Mouse (Mus musculus): ENCODE data around the gene Cherp. TPM values are rescaled to one million over a fixed set of nuclear protein-coding genes. Genes with fewer than 3 reads are reported as not detected.

The Cherp gene
- polyA plus RNA-seq, 1 experiment from 2014 or later, result 45.6 TPM

DNA sequence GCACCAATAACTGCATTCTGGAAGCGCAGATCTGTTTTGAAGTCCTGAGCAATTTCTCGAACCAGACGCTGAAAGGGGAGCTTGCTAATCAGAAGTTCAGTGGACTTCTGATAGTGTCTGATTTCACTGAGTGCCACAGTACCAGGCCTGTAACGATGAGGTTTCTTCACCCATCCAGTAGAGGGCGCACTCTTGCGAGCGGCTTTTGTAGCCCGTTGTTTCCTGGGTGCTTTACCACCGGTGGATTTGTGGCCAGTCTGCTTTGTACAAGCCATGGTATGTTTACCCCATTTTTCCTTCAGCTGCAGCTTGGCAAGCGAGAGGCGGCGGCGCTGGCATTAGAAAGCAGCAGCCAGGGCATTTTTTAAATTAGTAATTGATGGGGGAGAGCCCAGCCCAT, 45.4 kb downstream of the Cherp start:
- H3K9me3 ChIP-seq (replicated peaks; ENCODE audit: control insufficient read depth, low read length), result no peaks in the 10 kb centered on the region
- no peaks in the 10 kb centered on the region for H3K27me3 ChIP-seq (ENCODE audit: control insufficient read depth, insufficient read depth, low read length)
- H3K27ac ChIP-seq (ENCODE audit: low read length), result no peak overlapping the region
- ATAC-seq (replicated peaks; ENCODE audit: extremely low read depth, insufficient read depth, low FRiP score), result no peak
- H3K4me3 ChIP-seq (ENCODE audit: low read length), result no peak overlapping the region
- no peak overlapping the region for H3K4me2 ChIP-seq (ENCODE audit: low read depth, low read length)
- peaks cover under 1% of the 10 kb centered on the region for H3K4me1 ChIP-seq (ENCODE audit: control insufficient read depth, insufficient read depth, low read length)
- WGBS, result 46% methylated on average over 13 of the region's 13 CpGs
- H3K9ac ChIP-seq (ENCODE audit: low read length), result no peak overlapping the region
- no peaks in the 10 kb centered on the region for H3K36me3 ChIP-seq (ENCODE audit: control insufficient read depth, insufficient read depth)

GRCm38 (mm10) chr8:72422926-72423325, 52.1 kb downstream of the Cherp start:
- Histone ChIP-seq H3K27ac (ENCODE audit: low read length) (no peak overlapping the region), H3K9me3 (replicated peaks; ENCODE audit: control insufficient read depth, low read length) (no peaks in the 10 kb centered on the region), H3K36me3 (ENCODE audit: control insufficient read depth, insufficient read depth) (no peaks in the 10 kb centered on the region), H3K4me3 (ENCODE audit: low read length) (no peak overlapping the region), H3K27me3 (ENCODE audit: control insufficient read depth, insufficient read depth, low read length) (no peaks in the 10 kb centered on the region), H3K4me2 (ENCODE audit: low read depth, low read length) (no peak overlapping the region), H3K4me1 (ENCODE audit: control insufficient read depth, insufficient read depth, low read length) (peaks cover 27% of the 10 kb centered on the region), H3K9ac (ENCODE audit: low read length) (no peak overlapping the region)
- 72% methylated on average over 1 of the region's 1 CpGs for WGBS
- ATAC-seq (replicated peaks; ENCODE audit: extremely low read depth, insufficient read depth, low FRiP score), result no peak

DNA sequence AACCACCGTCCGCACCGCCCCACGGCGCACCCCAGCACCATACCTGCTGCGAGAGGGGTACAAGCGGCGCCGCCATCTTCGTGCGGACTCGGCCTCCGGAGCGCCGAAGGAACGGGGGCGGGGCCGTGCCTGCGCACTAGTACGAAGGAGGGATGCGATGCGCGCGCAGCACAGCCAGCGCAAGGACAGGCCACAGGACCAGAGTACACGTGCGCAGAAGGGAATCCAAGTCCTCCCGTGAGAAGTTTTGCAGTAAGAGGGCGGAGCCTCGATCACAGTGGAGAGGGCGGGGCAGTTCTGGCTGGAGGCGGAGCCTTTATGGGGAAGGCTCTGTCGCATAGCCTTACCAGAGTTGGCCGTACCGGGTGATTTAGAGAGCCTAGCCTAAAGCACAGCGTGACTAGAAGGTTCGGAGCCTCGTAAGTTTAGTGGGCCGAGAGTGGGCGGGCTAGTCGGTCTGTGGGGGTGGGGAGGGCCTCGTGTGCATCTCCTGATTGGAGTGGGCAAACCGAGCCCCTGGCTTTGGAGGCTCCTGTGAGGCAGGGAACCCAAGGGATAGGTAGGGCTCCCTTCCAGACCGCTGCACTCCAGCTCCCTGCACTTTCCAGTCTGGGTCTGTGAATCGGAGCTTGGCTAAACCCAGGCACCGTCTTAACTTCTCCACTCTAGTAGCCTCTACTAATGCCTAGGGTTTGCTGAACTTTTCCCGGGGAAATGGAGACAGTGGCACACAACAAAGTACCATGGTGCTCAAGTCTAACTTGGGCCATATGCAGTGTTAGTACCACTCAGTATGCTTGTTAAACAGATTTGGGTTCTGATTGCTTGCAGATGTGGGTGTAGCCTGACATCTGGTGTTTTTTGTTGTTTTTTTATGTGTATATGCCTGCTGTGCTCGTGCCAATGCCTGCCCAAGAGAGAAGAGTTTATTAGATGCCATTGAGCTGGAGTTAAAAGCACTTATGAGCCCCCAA, 53.4 kb downstream of the Cherp start, which contains the start of gene Eps15l1:
Eps15l1 (minus strand) TSS at position 99 of the 974 bp plus-strand sequence.
- H3K9me3 ChIP-seq (replicated peaks; ENCODE audit: control insufficient read depth, low read length), result no peaks in the 10 kb centered on the region
- H3K4me1 ChIP-seq (ENCODE audit: control insufficient read depth, insufficient read depth, low read length), result peaks cover 40% of the 10 kb centered on the region
- peak; percentile 96 for ATAC-seq (replicated peaks; ENCODE audit: extremely low read depth, insufficient read depth, low FRiP score)
- no peaks in the 10 kb centered on the region for H3K27me3 ChIP-seq (ENCODE audit: control insufficient read depth, insufficient read depth, low read length)
- H3K9ac ChIP-seq (ENCODE audit: low read length), result peak within 1 kb of the TSS; percentile 92
- peak within 1 kb of the TSS; percentile 92 for H3K4me3 ChIP-seq (ENCODE audit: low read length)
- WGBS, result 1% methylated on average over 48 of the region's 48 CpGs
- peak within 1 kb of the TSS; percentile 91 for H3K27ac ChIP-seq (ENCODE audit: low read length)
- H3K4me2 ChIP-seq (ENCODE audit: low read depth, low read length), result peak within 1 kb of the TSS; percentile 74
- H3K36me3 ChIP-seq (ENCODE audit: control insufficient read depth, insufficient read depth), result no peaks in the 10 kb centered on the region

DNA sequence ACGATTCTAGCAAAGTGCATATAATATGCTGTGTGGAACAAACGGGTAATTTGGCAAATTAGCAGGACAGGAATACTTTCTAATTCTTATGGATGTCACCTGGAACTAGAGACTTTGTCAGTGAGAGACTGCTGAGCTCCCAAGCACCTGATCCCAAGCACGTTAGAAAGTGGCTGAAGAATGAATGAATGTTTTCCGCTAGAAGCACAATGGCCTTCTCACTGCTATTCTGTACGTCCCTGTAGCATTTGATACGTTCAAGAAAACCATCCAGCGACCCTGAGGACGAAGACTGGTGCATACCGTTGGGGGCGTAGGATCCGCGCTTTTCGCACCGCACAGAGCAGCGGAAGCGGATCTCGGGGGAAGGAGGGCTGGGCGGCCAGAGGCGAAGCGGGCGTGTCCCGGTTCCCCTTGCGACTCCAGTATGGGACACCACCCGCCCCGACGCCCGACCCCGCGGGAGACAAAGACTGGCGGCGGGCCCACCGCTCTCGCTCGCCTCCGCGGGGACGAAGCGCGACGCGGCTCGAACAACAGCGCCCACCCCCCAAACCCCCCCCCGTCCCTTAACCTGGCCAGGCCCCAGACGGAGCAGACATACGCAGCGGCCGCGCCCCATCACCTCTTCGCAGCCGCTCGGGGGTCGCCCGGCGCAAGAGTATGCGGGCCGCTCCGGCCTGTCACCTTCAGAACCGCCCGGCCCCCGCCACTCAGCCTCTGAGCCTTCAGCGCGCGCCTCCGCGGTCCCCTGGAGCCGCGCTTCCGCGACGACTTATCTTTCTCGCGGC, 54.3 kb downstream of the Cherp start:
- H3K27ac ChIP-seq (ENCODE audit: low read length), result peak overlapping the region; percentile 91
- H3K27me3 ChIP-seq (ENCODE audit: control insufficient read depth, insufficient read depth, low read length), result no peaks in the 10 kb centered on the region
- peak; percentile 33 for ATAC-seq (replicated peaks; ENCODE audit: extremely low read depth, insufficient read depth, low FRiP score)
- H3K36me3 ChIP-seq (ENCODE audit: control insufficient read depth, insufficient read depth), result no peaks in the 10 kb centered on the region
- H3K4me1 ChIP-seq (ENCODE audit: control insufficient read depth, insufficient read depth, low read length), result peaks cover 49% of the 10 kb centered on the region
- 1% methylated on average over 71 of the region's 73 CpGs for WGBS
- H3K9me3 ChIP-seq (replicated peaks; ENCODE audit: control insufficient read depth, low read length), result no peaks in the 10 kb centered on the region
- peak overlapping the region; percentile 92 for H3K4me3 ChIP-seq (ENCODE audit: low read length)
- peak overlapping the region; percentile 74 for H3K4me2 ChIP-seq (ENCODE audit: low read depth, low read length)
- peak overlapping the region; percentile 92 for H3K9ac ChIP-seq (ENCODE audit: low read length)

DNA sequence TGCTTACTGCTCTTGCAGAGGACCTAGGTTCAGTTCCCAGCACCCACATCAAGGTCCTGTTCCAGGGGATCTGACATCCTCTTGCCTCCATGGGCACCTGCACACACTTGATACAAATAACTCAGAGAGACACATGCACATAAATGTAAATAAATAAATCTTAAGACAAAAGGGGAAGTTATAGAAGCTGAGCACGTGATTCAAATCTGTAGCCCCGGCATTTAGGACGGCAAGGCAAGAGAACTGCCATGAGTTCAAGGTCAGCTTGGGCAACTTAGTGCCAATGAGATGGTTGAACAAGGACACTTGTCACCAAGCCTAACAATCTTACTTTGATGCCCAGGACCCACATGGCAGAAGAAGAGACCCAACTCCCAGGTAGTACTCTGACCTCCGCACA, 57.0 kb downstream of the Cherp start:
- ATAC-seq (replicated peaks; ENCODE audit: extremely low read depth, insufficient read depth, low FRiP score), result no peak
- Histone ChIP-seq H3K9ac (ENCODE audit: low read length) (no peak overlapping the region), H3K4me1 (ENCODE audit: control insufficient read depth, insufficient read depth, low read length) (peaks cover 67% of the 10 kb centered on the region), H3K36me3 (ENCODE audit: control insufficient read depth, insufficient read depth) (no peaks in the 10 kb centered on the region), H3K4me2 (ENCODE audit: low read depth, low read length) (no peak overlapping the region), H3K27ac (ENCODE audit: low read length) (no peak overlapping the region), H3K4me3 (ENCODE audit: low read length) (no peak overlapping the region), H3K9me3 (replicated peaks; ENCODE audit: control insufficient read depth, low read length) (no peaks in the 10 kb centered on the region), H3K27me3 (ENCODE audit: control insufficient read depth, insufficient read depth, low read length) (no peaks in the 10 kb centered on the region)
- WGBS, result 90% methylated on average over 4 of the region's 4 CpGs

- Histone ChIP-seq H3K4me1 (ENCODE audit: control insufficient read depth, insufficient read depth, low read length) (peaks cover 72% of the 10 kb centered on the region), H3K36me3 (ENCODE audit: control insufficient read depth, insufficient read depth) (0 out of 2 replicates have a peak, but pooled peaks cover 6% of the 10 kb centered on the region), H3K4me3 (ENCODE audit: low read length) (no peak overlapping the region), H3K27ac (ENCODE audit: low read length) (no peak overlapping the region), H3K4me2 (ENCODE audit: low read depth, low read length) (no peak overlapping the region), H3K9ac (ENCODE audit: low read length) (peak overlapping the region; percentile 13; the same call in 1 of the 2 replicates), H3K9me3 (replicated peaks; ENCODE audit: control insufficient read depth, low read length) (no peaks in the 10 kb centered on the region), H3K27me3 (ENCODE audit: control insufficient read depth, insufficient read depth, low read length) (no peaks in the 10 kb centered on the region)
- WGBS, result 38% methylated on average over 2 of the region's 2 CpGs
- no peak for ATAC-seq (replicated peaks; ENCODE audit: extremely low read depth, insufficient read depth, low FRiP score)
Observed at GRCm38 (mm10) chr8:72415252-72415651, 59.8 kb downstream of the Cherp start.

DNA sequence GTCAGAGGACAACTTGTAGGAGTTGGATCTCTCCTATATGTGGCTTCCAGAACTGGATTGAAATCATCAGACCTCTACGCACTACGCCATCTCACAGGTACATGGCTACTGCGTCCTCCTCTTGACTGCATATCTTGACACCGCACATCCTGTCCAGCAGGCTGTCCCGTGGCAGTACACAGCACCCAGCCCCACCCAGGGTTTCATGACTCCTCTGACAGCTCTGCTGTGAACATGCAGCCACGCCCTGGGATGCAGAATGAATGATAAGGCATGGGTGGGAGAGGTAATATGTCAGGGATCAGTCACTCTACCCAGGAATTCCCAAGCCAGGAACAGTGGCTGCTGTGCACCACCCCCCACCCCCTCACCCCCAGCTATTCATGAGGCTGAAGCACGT, 61.2 kb downstream of the Cherp start:
- Histone ChIP-seq H3K9ac (ENCODE audit: low read length) (no peak overlapping the region), H3K4me2 (ENCODE audit: low read depth, low read length) (no peak overlapping the region), H3K27ac (ENCODE audit: low read length) (no peak overlapping the region), H3K27me3 (ENCODE audit: control insufficient read depth, insufficient read depth, low read length) (no peaks in the 10 kb centered on the region), H3K4me3 (ENCODE audit: low read length) (no peak overlapping the region), H3K9me3 (replicated peaks; ENCODE audit: control insufficient read depth, low read length) (no peaks in the 10 kb centered on the region), H3K4me1 (ENCODE audit: control insufficient read depth, insufficient read depth, low read length) (peaks cover 65% of the 10 kb centered on the region), H3K36me3 (ENCODE audit: control insufficient read depth, insufficient read depth) (0 out of 2 replicates have a peak, but pooled peaks cover 6% of the 10 kb centered on the region)
- WGBS, result 56% methylated on average over 7 of the region's 7 CpGs
- ATAC-seq (replicated peaks; ENCODE audit: extremely low read depth, insufficient read depth, low FRiP score), result no peak

Measured in heart, embryonic 16.5 days (tissue).